Mouse (Mus musculus) adrenal gland, adult (tissue): ENCODE measurements around the gene Nxph3.
A peak's percentile ranks its signal among the peaks of the same experiment; 100 is the strongest.

Experiments used
- DNase-seq, 2 experiments: peaks; one replicate each; pipeline ENCODE4 v3.0.0; 2022 to 2023; ENCODE audit warnings: low spot score in 1 of 2; ENCODE audit not compliant: inconsistent age in 2 of 2

The Nxph3 gene

GRCm38 (mm10) chr11:95514298-95514861, at the start of gene Nxph3:
Nxph3 (minus strand) TSS chr11:95514570.
- DNase-seq: peak; percentile 88 to 95

DNA sequence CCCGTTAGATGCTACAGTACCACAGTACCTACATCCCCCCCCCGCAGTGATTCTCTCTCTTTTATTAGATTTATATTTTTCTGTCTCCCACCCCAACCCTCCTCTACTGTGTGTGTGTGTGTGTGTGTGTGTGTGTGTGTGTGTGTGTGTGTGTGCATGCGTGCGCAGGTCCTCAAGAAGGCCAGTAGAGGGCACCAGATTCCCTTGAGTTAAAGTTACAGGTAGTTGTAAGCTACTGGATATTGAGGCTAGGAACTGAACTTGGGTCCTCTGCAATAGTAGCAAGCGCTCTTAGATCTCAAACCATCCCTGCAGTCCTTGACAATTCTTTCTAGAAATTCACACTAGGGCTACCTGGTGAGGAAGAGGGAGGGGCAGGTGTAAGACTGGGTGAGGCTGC, 49.5 kb upstream of the Nxph3 start:
- DNase-seq: no peak

DNA sequence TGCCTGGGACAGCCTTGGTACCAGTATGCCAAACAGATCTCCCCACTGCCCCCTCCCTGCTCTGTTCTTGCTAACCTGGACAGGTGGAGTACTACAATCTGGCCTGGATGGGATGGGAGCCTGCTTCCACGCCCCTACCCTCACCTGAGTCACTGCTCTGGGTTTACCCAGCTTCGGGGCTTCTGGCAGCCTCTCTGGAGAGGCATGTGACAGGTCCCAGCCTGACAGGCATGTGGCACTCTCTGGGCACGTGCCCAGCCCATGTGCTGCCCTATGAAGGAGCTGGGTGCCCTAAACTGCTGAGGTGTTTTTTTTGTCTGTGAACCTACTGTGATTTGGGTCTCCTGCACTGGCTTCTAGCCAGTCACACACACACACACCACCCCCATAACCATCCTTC, 46.4 kb upstream of the Nxph3 start:
- peak in 1 of 2 experiments; percentile 24 for DNase-seq

DNA sequence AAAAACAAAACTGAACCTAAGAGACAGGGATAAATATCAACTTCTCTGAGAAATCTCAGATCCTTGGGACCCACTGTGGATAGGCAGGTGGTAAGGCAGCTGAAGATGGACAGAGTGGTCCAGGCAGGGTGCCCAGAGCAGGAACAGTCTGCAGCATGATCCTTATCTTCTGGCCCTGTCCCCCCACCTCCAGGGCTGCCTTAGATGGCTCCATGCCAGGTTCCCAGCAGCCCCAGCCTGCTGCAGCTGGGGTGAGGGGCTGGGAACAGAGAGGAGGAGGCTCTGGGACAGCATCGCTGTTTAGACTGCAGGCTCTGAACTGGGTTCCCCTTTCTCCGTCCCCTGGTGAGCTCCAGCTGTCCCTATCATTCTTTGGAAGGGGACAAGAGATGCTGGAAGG, 45.4 kb upstream of the Nxph3 start:
- no peak for DNase-seq

DNA sequence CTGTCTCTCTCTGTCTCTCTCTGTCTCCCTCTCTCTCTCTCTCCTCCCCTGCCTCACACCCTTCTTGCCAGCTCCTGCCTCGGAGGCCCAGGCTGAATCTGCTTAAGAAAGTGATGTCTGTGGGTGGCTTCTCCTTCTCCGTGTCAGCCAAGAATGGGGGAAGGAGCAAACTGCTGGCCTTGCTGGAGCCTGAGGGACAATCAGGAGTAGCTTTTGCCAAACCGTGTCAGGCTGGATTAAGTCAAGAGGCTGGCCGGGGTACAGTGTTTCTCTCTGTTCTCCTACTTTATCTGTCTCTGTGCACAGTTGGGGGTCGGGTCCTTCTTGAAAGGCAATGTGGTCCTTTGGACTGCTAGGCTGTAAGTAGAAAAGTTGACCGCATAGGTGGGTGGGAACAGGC, 43.3 kb upstream of the Nxph3 start:
- no peak for DNase-seq

GRCm38 (mm10) chr11:95557032-95557431, 42.7 kb upstream of the Nxph3 start:
- DNase-seq: no peak

- no peak for DNase-seq
These were observed 40.9 kb upstream of the Nxph3 start for GRCm38 (mm10) chr11:95555279-95555678.

DNA sequence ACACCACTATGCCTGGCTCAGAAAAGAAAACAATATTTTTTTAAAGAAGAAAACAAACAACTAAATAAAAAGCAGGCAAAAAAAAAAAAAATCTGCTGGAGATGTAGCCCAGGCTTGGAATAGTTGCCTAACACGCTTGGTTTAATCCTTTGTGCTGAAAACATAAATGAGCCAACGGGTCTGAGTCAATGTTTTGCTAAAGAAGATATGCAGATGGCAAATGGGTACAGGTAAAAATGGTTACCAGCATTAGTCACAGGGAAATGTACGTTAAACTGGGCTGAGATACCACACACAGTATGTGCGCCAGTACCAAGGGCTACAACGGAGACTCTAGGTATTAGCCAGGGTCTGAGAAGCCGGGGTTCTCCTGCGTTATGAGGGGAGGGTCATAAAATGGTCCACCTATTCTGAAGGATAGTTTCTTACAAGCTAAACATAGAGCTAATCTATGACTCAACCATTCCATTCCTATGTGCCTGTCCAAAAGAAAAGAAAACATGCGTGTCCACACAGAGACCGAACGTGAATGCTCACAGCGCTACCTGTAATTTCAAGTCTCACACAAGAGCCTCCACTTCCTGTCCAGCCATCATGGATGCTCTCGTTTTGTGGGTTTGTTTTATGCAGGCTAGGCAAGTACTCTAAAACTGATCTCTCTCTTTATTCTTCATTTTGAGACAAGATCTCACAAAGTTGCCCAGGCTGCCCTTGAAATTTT, 36.1 kb upstream of the Nxph3 start:
- no peak for DNase-seq

GRCm38 (mm10) chr11:95546021-95546782, 31.8 kb upstream of the Nxph3 start:
- DNase-seq: no peak

GRCm38 (mm10) chr11:95544546-95545327, 30.4 kb upstream of the Nxph3 start:
- DNase-seq: no peak

DNA sequence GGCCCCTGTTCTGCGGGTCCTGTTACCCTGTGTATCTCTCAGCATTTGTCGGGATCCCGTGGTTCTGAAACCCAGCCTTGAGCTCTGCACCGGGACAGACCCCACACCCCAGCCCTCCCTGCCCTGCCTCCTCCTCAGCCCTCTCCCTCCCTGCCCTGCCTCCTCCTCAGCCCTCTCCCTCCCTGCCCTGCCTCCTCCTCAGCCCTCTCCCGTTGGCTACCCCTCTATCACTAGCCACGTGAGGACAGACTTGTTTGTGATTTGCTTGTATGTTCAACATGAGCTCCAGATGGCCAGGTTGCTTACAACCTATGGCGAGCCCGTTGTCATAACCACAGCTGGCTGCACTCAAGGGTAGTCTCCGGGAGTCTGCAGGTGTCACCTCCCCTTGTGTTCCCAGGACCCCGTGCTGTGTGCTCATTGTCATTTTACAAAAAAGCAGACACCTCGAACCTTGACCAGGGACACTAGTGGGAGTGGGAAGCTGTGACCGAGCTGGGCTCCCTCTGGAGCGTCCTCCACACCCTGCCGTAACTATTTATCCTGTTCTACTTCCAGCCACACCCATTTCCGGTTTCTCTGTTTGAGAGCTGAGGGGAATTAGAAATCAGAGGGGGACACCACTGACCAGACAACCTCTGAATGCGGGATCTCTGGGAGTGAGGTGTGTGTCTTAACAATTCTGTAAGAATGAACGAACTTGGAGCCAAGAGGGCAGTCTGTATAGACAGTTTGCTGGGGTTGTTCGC, 26.4 kb upstream of the Nxph3 start:
- no peak for DNase-seq

- no peak for DNase-seq
These were observed 24.2 kb upstream of the Nxph3 start for GRCm38 (mm10) chr11:95538378-95539104.

DNA sequence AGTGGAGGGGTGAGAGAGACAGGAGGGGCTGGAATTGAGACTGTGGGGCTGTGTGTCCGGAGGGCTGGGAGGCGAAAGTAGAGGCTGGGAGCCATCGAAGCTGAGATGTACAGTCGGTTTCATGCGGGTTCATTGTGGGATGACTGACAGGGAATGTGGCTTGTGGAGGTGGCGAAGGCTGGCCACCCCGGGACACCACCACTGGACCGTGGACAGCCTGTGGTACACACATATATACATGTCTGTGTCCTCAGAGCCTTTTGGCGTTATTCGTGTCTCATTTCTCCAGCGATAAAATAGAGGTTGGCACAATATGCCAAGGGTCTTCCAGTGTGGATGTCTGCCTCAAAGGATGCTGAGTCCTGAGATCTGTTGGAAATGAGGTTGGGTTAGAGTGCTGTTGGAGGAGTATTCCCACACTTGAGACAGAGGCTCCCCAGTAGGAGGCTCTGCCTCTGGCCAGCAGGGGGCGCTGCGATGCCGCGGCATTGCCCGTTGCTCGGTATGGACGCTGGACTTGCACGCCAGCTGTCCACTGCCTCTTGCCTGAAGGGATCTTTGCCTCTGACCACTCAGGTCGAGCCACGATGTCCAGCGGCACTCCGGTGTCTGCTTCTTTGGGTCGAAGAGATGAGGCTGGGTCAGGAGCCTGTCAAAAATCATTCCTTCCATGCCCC, 19.3 kb upstream of the Nxph3 start:
- peak; percentile 89 to 96 for DNase-seq

DNA sequence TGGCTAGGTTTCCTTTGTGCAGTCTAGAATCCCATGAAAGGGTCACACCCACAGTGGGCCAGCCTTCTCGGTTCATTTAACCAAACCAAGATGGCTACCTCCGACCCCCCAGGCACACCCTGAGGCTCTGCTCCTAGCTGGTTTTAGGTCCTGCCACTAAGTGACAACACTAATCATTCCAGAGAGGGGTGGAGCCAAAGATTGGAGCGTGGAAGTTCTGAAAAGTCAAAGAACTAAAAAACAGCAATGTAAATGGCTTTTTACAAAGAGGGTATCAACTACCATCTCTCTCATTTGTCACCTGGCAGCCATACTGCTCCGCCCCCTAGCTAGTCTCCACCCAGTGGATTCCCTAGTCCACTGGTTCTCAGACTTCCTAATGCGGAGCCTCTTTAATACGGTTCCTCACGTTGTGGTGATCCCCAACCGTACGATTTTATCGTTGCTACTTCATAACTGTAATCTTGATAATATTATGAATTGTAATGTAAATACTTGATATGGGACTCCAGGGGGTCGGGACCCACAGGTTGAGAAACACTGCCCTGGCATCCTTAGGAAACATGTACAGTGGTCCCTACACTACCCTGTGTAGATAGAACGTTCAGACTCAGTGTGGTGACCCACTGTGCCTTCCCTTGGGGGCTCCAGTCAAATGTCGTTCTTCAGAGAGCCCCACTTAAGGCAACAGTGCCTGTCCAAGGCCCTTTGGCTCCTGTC, 18.1 kb upstream of the Nxph3 start:
- DNase-seq: no peak

DNA sequence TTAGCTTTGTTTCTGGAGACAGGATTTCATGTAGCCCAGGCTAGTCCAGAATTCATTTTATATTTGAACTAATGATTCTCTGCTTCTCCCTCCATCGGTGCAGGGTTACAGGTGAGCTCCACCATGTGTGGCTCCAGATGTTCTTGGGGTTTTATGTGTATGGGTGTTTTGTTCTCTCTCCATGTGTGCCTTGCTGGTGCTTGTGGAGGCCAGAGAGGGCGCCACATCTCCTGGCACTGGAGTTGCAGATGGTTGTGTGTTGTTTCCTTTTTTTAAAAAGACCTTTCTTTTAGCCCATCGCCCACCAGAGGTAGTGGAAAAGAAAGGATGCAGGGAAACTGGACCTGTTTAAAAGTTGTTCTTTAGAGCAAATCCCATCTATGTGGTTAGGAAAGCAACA, 13.9 kb upstream of the Nxph3 start:
- no peak for DNase-seq

- no peak for DNase-seq
These were observed 12.9 kb upstream of the Nxph3 start for GRCm38 (mm10) chr11:95527307-95527706.

GRCm38 (mm10) chr11:95521563-95521962, 7.2 kb upstream of the Nxph3 start:
- peak; percentile 76 to 92 for DNase-seq

DNA sequence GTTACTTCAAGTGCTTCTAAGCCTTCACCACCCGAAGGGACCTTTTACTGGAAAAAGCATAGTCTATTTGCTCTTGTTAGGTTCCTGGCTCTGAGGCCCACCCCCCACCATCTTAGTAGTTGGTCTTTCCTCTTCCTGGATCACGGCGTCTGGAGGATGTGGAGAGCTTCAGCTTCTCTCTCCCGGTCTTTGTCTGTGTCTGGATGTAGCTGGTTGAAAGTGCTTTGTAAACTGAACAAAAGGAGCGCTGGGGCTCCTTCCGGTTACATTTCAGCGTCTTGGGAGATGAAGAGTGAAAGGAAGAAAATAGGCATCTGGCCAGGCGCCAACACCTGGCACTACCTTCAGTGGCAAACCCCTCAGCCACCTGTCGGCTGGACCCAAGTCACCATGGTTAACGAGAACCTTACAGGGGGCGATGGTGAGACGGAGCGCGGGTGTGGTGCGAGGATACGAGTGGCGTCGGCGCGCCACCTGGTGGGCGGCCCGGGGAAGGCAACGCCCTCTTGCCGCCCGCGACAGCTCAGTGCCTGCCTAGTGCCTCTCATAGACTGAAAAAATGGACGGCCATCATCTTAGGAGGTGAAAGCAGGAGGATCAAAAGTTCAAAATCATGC, 6.2 kb upstream of the Nxph3 start:
- DNase-seq: peak; percentile 88 to 96
